Mouse (Mus musculus) ES-E14 (cell line): ENCODE measurements at regions not wholly inside any gene's neighbourhood (a gene's known extent, or its start where the extent isn't known, plus 50 kb on each side); places are given as distances from the start of the nearest gene placed in this dataset.

Experiments used
- MAFK ChIP-seq: IDR thresholded peaks from 2 replicates; pipeline ENCODE4 v1.6.1; 2014; ENCODE audit warnings: mild to moderate bottlenecking, low read depth, low read length, inconsistent platforms; ENCODE audit not compliant: insufficient read depth
- ZC3H11A ChIP-seq: IDR thresholded peaks from 2 replicates; pipeline ENCODE4 v1.6.1; 2012; ENCODE audit warnings: low read depth, mild to moderate bottlenecking, inconsistent platforms, low read length, borderline replicate concordance
- ZNF384 ChIP-seq: IDR thresholded peaks from 2 replicates; pipeline ENCODE4 v1.6.1; 2012; ENCODE audit warnings: low read depth, low read length, inconsistent platforms

DNA sequence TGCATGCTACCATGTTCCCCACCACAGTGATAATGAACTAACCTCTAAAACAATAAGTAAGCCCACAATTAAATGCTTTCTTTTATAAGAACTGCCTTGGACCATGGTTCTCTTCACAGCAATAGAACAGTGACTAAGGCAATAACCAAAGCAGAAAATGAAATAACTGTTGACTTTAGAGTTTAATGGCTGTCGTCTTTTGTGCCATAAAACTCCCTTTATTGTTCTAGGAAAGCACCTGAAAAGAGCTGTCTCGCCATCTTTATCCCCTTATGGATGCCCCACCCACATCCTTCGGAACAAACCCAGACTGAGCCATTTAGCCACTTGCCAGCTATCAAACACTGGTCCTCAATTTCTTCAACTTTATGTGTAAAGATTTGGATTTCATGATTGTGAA is 64.3 kb upstream of the Ivns1abp start:
- no peak for TF ChIP-seq MAFK
- TF ChIP-seq ZC3H11A: no peak
- TF ChIP-seq ZNF384: no peak
